Mouse (Mus musculus) neutrophil, adult 5-6 weeks (primary cell): Measurements from ENCODE around the gene Fgfr2. TPM values are rescaled to one million over a fixed set of nuclear protein-coding genes. Genes with fewer than 3 reads are reported as not detected.
"Not testable (repeated sequence)": the region's sequence is repeated elsewhere in the genome, so short reads cannot be mapped to it uniquely, and the experiment has no call there.

Experiments used
- ATAC-seq: fragments of 151-379, 151-347 bp; 2 replicates; pipeline ENCODE4 v1.8.0; 2017; ENCODE audit warnings: mild to moderate bottlenecking, moderate TSS enrichment; ENCODE audit not compliant: insufficient number of reproducible peaks, poor library complexity, low FRiP score, severe bottlenecking; ENCODE audit errors: extremely low read depth
- total RNA-seq: library from RNA; stranded (forward); fragments of 200-1000 nt; gene quantifications from 2 replicates; pipeline ENCODE4 v1.2.3, GENCODE M21; 2017

Fgfr2 gene
- total RNA-seq, 1 experiment from 2014 or later, result not detected

GRCm38 (mm10) chr7:132458493-132458892 lies 664.7 kb downstream of the Fgfr2 start:
- no peak for ATAC-seq

GRCm38 (mm10) chr7:132455071-132455720 lies 668.0 kb downstream of the Fgfr2 start:
- no peak for ATAC-seq

- no peak for ATAC-seq
These were observed 673.0 kb downstream of the Fgfr2 start for GRCm38 (mm10) chr7:132449891-132450735.

- no peak for ATAC-seq
These were observed 674.5 kb downstream of the Fgfr2 start for GRCm38 (mm10) chr7:132448511-132449154.

- ATAC-seq, result no peak
These were observed 675.6 kb downstream of the Fgfr2 start for GRCm38 (mm10) chr7:132447558-132447957.

GRCm38 (mm10) chr7:132446841-132447240 lies 676.3 kb downstream of the Fgfr2 start:
- no peak for ATAC-seq

- ATAC-seq, result no peak
These were observed 678.9 kb downstream of the Fgfr2 start for GRCm38 (mm10) chr7:132444221-132444620.

- no peak for ATAC-seq
These were observed 679.4 kb downstream of the Fgfr2 start for GRCm38 (mm10) chr7:132443769-132444168.

GRCm38 (mm10) chr7:132443134-132443533 lies 680.0 kb downstream of the Fgfr2 start:
- no peak for ATAC-seq

- not testable (repeated sequence) for ATAC-seq
These were observed 680.9 kb downstream of the Fgfr2 start for GRCm38 (mm10) chr7:132442133-132442763.

- ATAC-seq, result no peak
These were observed 683.2 kb downstream of the Fgfr2 start for GRCm38 (mm10) chr7:132439916-132440315.

- no peak for ATAC-seq
These were observed 685.1 kb downstream of the Fgfr2 start for GRCm38 (mm10) chr7:132438060-132438459.

- no peak for ATAC-seq
These were observed 685.7 kb downstream of the Fgfr2 start for GRCm38 (mm10) chr7:132437431-132437830.

GRCm38 (mm10) chr7:132435486-132436055 lies 687.6 kb downstream of the Fgfr2 start:
- no peak for ATAC-seq

- no peak for ATAC-seq
These were observed 693.8 kb downstream of the Fgfr2 start for GRCm38 (mm10) chr7:132429324-132429723.

- ATAC-seq, result 0 out of 2 replicates have a peak, but pooled peaks have one; percentile 27
These were observed 694.8 kb downstream of the Fgfr2 start for GRCm38 (mm10) chr7:132428308-132428707.

GRCm38 (mm10) chr7:132426069-132426468 lies 697.1 kb downstream of the Fgfr2 start:
- ATAC-seq, result no peak

- no peak for ATAC-seq
These were observed 697.7 kb downstream of the Fgfr2 start for GRCm38 (mm10) chr7:132425364-132425999.
